Mouse (Mus musculus): ENCODE results near the gene Thada.

The Thada gene

GRCm38 (mm10) chr17:84147183-84148108 is 318.6 kb downstream of the Thada start:
- DNase-seq (ENCODE audit: low read depth, low spot score): no peak

GRCm38 (mm10) chr17:84146458-84147182 is 319.4 kb downstream of the Thada start:
- DNase-seq (ENCODE audit: low read depth, low spot score): no peak

- DNase-seq (ENCODE audit: low read depth, low spot score): no peak
Measured at GRCm38 (mm10) chr17:84145826-84146287, 320.1 kb downstream of the Thada start.

GRCm38 (mm10) chr17:84144762-84145599 is 321.0 kb downstream of the Thada start:
- DNase-seq (ENCODE audit: low read depth, low spot score): no peak

GRCm38 (mm10) chr17:84144130-84144529 is 321.9 kb downstream of the Thada start:
- no peak for DNase-seq (ENCODE audit: low read depth, low spot score)

GRCm38 (mm10) chr17:84143219-84143844 is 322.7 kb downstream of the Thada start:
- no peak for DNase-seq (ENCODE audit: low read depth, low spot score)

- no peak for DNase-seq (ENCODE audit: low read depth, low spot score)
Measured at GRCm38 (mm10) chr17:84141691-84142090, 324.3 kb downstream of the Thada start.

GRCm38 (mm10) chr17:84140822-84141507 is 325.0 kb downstream of the Thada start:
- DNase-seq (ENCODE audit: low read depth, low spot score): no peak

Data from brain, embryonic 18.5 days (tissue).